Mouse (Mus musculus): ENCODE data around the gene Ddit4. TPM values are rescaled to one million over a fixed set of nuclear protein-coding genes. Genes with fewer than 3 reads are reported as not detected.
A peak's percentile ranks its signal among the peaks of the same experiment; 100 is the strongest.

Gene Ddit4
- polyA plus RNA-seq, 1 experiment from 2014 or later, result 25.7 TPM

DNA sequence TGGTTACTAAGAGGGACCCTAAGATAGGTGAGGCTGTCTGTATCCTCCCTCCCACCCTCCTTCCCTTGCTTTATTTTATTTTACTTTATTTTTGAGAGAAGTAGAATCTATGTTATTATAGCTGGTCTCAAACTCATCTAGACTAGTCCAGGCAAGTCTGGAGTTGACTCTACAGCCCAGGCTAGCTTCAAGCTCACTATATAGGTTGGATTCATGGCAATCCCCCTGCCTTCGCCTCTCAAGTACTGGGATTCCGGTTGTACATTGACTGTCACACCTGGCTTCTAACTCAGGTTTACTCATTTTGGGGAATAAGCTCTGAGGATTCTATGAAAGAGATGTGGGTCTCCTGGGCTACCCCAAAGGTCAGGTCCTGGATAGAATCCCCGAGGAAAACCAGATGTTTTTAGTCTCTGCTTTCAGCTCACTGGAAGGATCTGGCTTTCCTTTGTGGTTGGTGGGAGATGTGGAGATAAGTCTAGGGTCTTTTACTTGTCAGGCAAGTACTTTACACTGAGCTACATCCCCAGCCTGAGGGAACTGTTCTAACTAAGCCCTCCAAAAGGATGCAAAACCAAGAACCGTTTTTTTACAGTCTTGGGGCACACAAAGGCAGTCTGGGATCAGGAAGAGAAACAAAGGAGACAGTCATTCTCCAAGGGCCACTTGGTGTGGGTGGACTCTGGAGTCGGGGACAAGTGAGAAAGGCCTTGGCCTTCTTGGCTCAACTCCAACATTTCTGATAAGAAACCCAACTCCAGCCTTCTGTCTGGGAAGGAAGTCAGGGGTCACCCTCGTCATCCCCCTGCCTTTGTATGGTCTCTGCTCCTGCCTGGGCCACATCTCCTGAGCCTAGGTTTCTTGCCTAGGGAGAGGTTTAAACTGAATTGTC, 3.0 kb downstream of the Ddit4 start:
- Histone ChIP-seq H3K4me2 (peak overlapping the region; percentile 88), H3K4me3 (no peak overlapping the region), H3K27ac (ENCODE audit: poor library complexity, severe bottlenecking) (peak overlapping the region; percentile 81; the same call in 1 of the 2 replicates), H3K9me3 (replicated peaks) (no peaks in the 10 kb centered on the region), H3K36me3 (peaks cover 3% of the 10 kb centered on the region; the same call in 1 of the 2 replicates), H3K4me1 (replicated peaks) (peaks cover 41% of the 10 kb centered on the region), H3K9ac (no peak overlapping the region), H3K27me3 (replicated peaks) (no peaks in the 10 kb centered on the region)
- no peak for ATAC-seq (ENCODE audit: insufficient number of reproducible peaks, low FRiP score)
- 39% methylated on average over 6 of the region's 6 CpGs for WGBS

DNA sequence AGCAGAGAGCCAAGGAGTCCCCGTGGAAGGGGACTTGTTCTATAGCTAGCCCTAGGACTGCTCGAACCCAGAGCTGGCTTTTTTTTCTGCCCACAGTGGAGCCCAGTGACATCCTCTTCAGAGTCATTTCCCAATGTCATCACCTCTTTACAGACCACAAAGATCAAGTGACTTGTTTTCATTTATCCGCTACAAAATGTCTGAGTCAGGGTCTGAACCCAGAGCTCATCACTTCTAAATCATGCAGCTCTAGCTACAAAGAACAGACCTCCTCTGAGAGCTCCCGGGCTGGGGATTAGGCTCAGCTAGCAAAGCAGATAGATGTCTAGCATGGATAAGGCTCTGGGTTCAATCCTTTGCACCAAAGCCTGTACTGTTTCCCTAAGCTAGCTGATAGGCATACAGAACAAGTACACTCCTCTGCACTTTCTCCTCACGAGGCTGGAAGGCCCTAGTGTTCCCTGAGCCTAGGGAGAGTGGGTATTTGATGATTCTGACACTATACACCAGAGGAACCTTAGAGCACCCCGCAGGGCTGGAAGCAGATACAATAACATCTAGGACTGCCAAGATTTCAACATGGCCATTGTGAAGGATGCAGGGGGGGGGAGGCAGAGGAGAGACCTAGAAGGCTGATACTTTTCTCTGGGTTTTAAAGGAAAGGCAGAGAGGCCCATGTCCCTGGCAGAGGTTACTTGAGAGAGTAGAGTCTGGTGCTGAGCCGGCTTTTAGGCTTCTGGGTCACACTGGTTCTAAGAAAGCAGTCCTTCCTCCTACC, 4.1 kb downstream of the Ddit4 start:
- no peak overlapping the region for H3K9ac ChIP-seq
- no peak overlapping the region for H3K4me3 ChIP-seq
- H3K27ac ChIP-seq (ENCODE audit: poor library complexity, severe bottlenecking), result 0 out of 2 replicates have a peak overlapping the region, but pooled peaks have one; percentile 37
- peaks cover 45% of the 10 kb centered on the region for H3K4me1 ChIP-seq (replicated peaks)
- no peak overlapping the region for H3K4me2 ChIP-seq
- no peak for ATAC-seq (ENCODE audit: insufficient number of reproducible peaks, low FRiP score)
- H3K27me3 ChIP-seq (replicated peaks), result no peaks in the 10 kb centered on the region
- peaks cover 3% of the 10 kb centered on the region; the same call in 1 of the 2 replicates for H3K36me3 ChIP-seq
- WGBS, result 51% methylated on average over 7 of the region's 7 CpGs
- H3K9me3 ChIP-seq (replicated peaks), result no peaks in the 10 kb centered on the region

DNA sequence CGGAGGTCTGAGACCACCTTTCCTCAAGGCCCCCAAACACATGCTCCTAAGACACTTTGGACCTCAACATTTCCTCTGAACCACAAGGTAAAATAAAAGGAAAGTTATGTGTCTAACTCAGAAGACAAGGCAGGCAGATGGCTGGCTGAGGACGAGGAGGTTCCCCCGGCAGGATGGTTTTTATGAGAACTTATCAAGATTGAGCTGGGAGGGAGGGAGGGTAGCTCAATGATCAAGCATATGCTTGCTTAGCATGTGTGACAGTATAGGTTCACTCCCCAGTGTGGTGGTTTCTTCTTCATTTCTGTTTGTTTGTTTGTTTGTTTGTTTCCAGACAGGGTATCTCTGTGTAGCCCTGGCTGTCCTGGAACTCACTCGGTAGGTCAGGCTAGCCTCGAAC, 5.3 kb downstream of the Ddit4 start:
- peaks cover 49% of the 10 kb centered on the region for H3K4me1 ChIP-seq (replicated peaks)
- 81% methylated on average over 5 of the region's 5 CpGs for WGBS
- no peak overlapping the region for H3K4me3 ChIP-seq
- no peaks in the 10 kb centered on the region for H3K9me3 ChIP-seq (replicated peaks)
- no peak overlapping the region for H3K27ac ChIP-seq (ENCODE audit: poor library complexity, severe bottlenecking)
- H3K36me3 ChIP-seq, result peaks cover 3% of the 10 kb centered on the region; the same call in 1 of the 2 replicates
- H3K27me3 ChIP-seq (replicated peaks), result no peaks in the 10 kb centered on the region
- no peak overlapping the region for H3K9ac ChIP-seq
- H3K4me2 ChIP-seq, result no peak overlapping the region
- no peak for ATAC-seq (ENCODE audit: insufficient number of reproducible peaks, low FRiP score)

DNA sequence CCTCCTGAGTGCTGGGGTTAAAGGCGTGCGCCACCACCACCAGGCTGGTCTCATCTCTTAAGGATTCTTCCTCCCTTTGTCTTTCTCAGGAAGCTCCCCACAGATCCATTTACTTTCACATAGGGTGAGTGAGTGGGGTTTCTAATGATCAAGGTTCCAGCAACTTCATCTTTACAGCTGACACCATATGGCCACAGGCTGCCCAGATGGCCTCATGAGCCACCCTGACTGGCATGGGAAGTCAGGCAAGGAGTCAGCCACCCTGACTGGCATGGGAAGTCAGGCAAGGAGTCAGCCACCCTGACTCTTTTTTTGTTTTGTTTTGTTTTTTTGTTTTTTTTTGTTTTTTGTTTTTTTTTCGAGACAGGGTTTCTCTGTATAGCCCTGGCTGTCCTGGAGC, 6.2 kb downstream of the Ddit4 start:
- no peak for ATAC-seq (ENCODE audit: insufficient number of reproducible peaks, low FRiP score)
- Histone ChIP-seq H3K27me3 (replicated peaks) (no peaks in the 10 kb centered on the region), H3K9ac (no peak overlapping the region), H3K27ac (ENCODE audit: poor library complexity, severe bottlenecking) (no peak overlapping the region), H3K36me3 (peaks cover 3% of the 10 kb centered on the region; the same call in 1 of the 2 replicates), H3K4me1 (replicated peaks) (peaks cover 45% of the 10 kb centered on the region), H3K4me2 (no peak overlapping the region), H3K4me3 (no peak overlapping the region), H3K9me3 (replicated peaks) (no peaks in the 10 kb centered on the region)
- 87% methylated on average over 3 of the region's 3 CpGs for WGBS

- H3K9ac ChIP-seq, result peak overlapping the region; percentile 36
- no peaks in the 10 kb centered on the region for H3K9me3 ChIP-seq (replicated peaks)
- WGBS, result 22% methylated on average over 13 of the region's 13 CpGs
- peaks cover 26% of the 10 kb centered on the region for H3K4me1 ChIP-seq (replicated peaks)
- peak overlapping the region; percentile 82 for H3K27ac ChIP-seq (ENCODE audit: poor library complexity, severe bottlenecking)
- peak overlapping the region; percentile 71 for H3K4me2 ChIP-seq
- peak overlapping the region; percentile 35 for H3K4me3 ChIP-seq
- peak; percentile 68 for ATAC-seq (ENCODE audit: insufficient number of reproducible peaks, low FRiP score)
- no peaks in the 10 kb centered on the region for H3K36me3 ChIP-seq
- H3K27me3 ChIP-seq (replicated peaks), result no peaks in the 10 kb centered on the region
Observed at GRCm38 (mm10) chr10:59943421-59943989, 8.1 kb downstream of the Ddit4 start.

- H3K9me3 ChIP-seq (replicated peaks), result no peaks in the 10 kb centered on the region
- H3K36me3 ChIP-seq, result no peaks in the 10 kb centered on the region
- no peaks in the 10 kb centered on the region for H3K27me3 ChIP-seq (replicated peaks)
- peak overlapping the region; percentile 35 for H3K4me3 ChIP-seq
- peak overlapping the region; percentile 71 for H3K4me2 ChIP-seq
- peak overlapping the region; percentile 82 for H3K27ac ChIP-seq (ENCODE audit: poor library complexity, severe bottlenecking)
- ATAC-seq (ENCODE audit: insufficient number of reproducible peaks, low FRiP score), result peak; percentile 47; the same call in 1 of the 2 replicates
- H3K4me1 ChIP-seq (replicated peaks), result peaks cover 21% of the 10 kb centered on the region
- under 1% methylated on average over 16 of the region's 16 CpGs for WGBS
- peak overlapping the region; percentile 36 for H3K9ac ChIP-seq
Observed at GRCm38 (mm10) chr10:59942847-59943420, 8.7 kb downstream of the Ddit4 start.

DNA sequence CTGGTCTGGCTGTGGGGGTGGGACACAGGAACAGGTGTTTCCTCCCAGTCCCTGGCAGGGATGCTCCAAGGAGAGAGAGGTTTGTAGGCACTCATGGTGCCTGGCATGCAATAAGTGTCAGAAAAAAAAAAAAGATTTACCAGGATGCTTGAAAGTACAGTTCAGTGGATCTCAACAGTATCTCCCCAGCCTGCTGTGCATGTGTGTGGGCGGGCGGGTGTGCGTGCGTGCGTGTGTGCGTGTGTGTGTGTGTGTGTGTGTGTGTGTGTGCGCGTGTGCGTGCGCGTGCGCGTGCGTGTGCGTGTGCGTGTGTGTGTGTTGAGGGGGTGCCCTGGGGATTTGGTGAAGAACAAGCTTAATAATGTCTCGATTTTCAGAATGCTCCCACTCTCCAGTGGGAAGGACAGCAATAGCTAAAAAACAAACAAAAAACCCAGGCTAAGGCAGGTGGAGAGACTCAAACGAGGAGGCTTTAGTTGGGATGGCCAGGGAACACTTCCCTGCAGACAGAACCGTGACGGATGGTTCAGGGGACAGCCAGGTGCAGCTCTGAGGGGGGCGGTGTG, 9.3 kb downstream of the Ddit4 start:
- Histone ChIP-seq H3K9ac (peak overlapping the region; percentile 36), H3K4me1 (replicated peaks) (peaks cover 18% of the 10 kb centered on the region), H3K4me3 (peak overlapping the region; percentile 35), H3K27me3 (replicated peaks) (no peaks in the 10 kb centered on the region), H3K4me2 (peak overlapping the region; percentile 71), H3K36me3 (no peaks in the 10 kb centered on the region), H3K27ac (ENCODE audit: poor library complexity, severe bottlenecking) (peak overlapping the region; percentile 82; the same call in 1 of the 2 replicates), H3K9me3 (replicated peaks) (no peaks in the 10 kb centered on the region)
- 31% methylated on average over 20 of the region's 21 CpGs for WGBS
- no peak for ATAC-seq (ENCODE audit: insufficient number of reproducible peaks, low FRiP score)

GRCm38 (mm10) chr10:59939081-59939480, 12.6 kb downstream of the Ddit4 start:
- WGBS, result 74% methylated on average over 1 of the region's 1 CpGs
- Histone ChIP-seq H3K9me3 (replicated peaks) (no peaks in the 10 kb centered on the region), H3K4me2 (no peak overlapping the region), H3K27me3 (replicated peaks) (no peaks in the 10 kb centered on the region), H3K27ac (ENCODE audit: poor library complexity, severe bottlenecking) (no peak overlapping the region), H3K4me1 (replicated peaks) (peaks cover 29% of the 10 kb centered on the region), H3K36me3 (no peaks in the 10 kb centered on the region), H3K9ac (no peak overlapping the region), H3K4me3 (no peak overlapping the region)
- no peak for ATAC-seq (ENCODE audit: insufficient number of reproducible peaks, low FRiP score)

GRCm38 (mm10) chr10:59938662-59939061, 13.0 kb downstream of the Ddit4 start:
- Histone ChIP-seq H3K27ac (ENCODE audit: poor library complexity, severe bottlenecking) (no peak overlapping the region), H3K4me2 (no peak overlapping the region), H3K9me3 (replicated peaks) (no peaks in the 10 kb centered on the region), H3K4me1 (replicated peaks) (peaks cover 26% of the 10 kb centered on the region), H3K36me3 (no peaks in the 10 kb centered on the region), H3K4me3 (no peak overlapping the region), H3K9ac (no peak overlapping the region), H3K27me3 (replicated peaks) (no peaks in the 10 kb centered on the region)
- no peak for ATAC-seq (ENCODE audit: insufficient number of reproducible peaks, low FRiP score)
- 80% methylated on average over 5 of the region's 5 CpGs for WGBS

- Histone ChIP-seq H3K9me3 (replicated peaks) (no peaks in the 10 kb centered on the region), H3K9ac (no peak overlapping the region), H3K4me1 (replicated peaks) (peaks cover 11% of the 10 kb centered on the region), H3K27ac (ENCODE audit: poor library complexity, severe bottlenecking) (no peak overlapping the region; the same call in 1 of the 2 replicates), H3K36me3 (no peaks in the 10 kb centered on the region), H3K4me2 (no peak overlapping the region), H3K27me3 (replicated peaks) (no peaks in the 10 kb centered on the region), H3K4me3 (no peak overlapping the region)
- 37% methylated on average over 8 of the region's 8 CpGs for WGBS
- ATAC-seq (ENCODE audit: insufficient number of reproducible peaks, low FRiP score), result no peak
Observed at GRCm38 (mm10) chr10:59936058-59936856, 15.4 kb downstream of the Ddit4 start.

All from heart, embryonic 12.5 days (tissue).